Mouse (Mus musculus): ENCODE measurements at regions not wholly inside any gene's neighbourhood (a gene's known extent, or its start where the extent isn't known, plus 50 kb on each side); places are given as distances from the start of the nearest gene placed in this dataset.
A peak's percentile ranks its signal among the peaks of the same experiment; 100 is the strongest.
"Not testable (repeated sequence)": the region's sequence is repeated elsewhere in the genome, so short reads cannot be mapped to it uniquely, and the experiment has no call there.

GRCm38 (mm10) chr6:31133896-31134735, 175.2 kb upstream of the Klf14 start:
- DNase-seq, result no peak

GRCm38 (mm10) chr6:31134736-31135077, 175.8 kb upstream of the Klf14 start:
- no peak for DNase-seq

- DNase-seq, result no peak
Observed at GRCm38 (mm10) chr6:31135580-31135979, 176.7 kb upstream of the Klf14 start.

GRCm38 (mm10) chr6:31136895-31137294, 178.0 kb upstream of the Klf14 start:
- DNase-seq, result peak; percentile 63

DNA sequence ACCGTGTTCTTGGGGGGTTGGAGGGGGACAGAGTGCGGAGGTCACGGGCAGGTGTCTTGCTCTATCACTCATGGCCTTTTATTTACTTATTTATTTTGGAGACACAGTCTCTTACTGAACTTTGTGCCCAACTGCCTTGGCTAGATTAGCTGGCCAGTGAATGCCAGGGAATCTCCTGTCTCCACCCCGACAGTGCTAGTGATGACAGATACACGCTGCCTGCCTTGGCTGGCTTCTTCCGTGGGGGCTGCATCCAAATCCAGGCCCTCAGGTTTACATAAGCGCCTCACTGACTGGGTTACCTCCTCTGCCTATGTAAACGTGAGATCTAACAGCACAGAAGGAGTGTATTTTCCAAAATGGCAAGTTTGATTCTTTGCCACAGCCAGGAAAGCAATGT, 178.5 kb upstream of the Klf14 start:
- no peak for DNase-seq

- no peak for DNase-seq
Observed at GRCm38 (mm10) chr6:31140000-31140399, 181.1 kb upstream of the Klf14 start.

GRCm38 (mm10) chr6:31140593-31140992, 181.7 kb upstream of the Klf14 start:
- DNase-seq, result no peak

GRCm38 (mm10) chr6:31141486-31141885, 182.6 kb upstream of the Klf14 start:
- no peak for DNase-seq

DNA sequence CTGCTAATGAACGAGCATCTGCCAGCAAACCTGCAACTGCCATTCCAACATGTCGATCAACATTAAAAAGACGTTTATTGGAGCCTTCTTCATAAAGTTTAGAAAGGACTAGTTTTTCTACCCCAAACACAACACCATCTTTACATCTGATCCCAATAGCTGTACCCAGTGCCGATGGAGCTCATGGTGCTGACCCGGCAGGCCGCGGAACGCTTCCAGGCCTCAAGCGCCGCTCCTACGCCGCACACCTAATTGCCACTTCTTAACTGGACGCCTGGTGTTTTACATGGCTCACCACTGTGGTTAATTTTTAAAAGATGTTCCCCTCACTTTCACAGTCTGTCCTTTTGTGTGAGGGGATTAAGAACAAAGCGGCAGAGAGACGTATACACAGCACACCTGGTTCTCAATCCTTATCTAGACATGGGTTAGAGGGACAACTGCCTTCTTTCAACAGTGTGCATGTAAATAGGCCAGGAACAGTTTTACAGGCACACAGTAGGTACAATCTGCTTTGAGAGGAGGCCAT, 183.7 kb upstream of the Klf14 start:
- DNase-seq, result not testable (repeated sequence)

- no peak for DNase-seq
Observed at GRCm38 (mm10) chr6:31145687-31146086, 186.8 kb upstream of the Klf14 start.

GRCm38 (mm10) chr6:31146779-31147178, 187.9 kb upstream of the Klf14 start:
- no peak for DNase-seq

DNA sequence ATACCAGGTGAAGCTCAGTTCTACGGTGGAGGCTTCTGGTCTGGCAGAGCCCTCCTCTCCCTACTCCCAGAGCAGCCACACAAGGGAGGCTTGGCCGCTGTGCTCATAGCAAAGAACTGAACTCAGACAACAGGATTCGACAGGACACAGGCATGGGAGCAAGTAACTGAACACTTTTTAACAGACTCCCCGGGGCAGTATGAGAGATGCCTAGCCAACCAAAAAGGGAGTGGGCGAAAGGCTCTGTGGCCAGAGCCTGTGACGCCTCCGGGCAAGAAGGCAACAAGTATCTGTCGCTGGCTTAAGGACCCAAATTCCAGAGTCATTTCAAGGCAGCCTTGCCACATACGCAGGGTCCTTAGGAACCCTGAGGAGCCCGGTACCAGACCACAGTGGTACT, 188.8 kb upstream of the Klf14 start:
- DNase-seq, result no peak

- DNase-seq, result peak; percentile 71 to 74
Observed at GRCm38 (mm10) chr6:31148311-31148856, 189.5 kb upstream of the Klf14 start.

DNA sequence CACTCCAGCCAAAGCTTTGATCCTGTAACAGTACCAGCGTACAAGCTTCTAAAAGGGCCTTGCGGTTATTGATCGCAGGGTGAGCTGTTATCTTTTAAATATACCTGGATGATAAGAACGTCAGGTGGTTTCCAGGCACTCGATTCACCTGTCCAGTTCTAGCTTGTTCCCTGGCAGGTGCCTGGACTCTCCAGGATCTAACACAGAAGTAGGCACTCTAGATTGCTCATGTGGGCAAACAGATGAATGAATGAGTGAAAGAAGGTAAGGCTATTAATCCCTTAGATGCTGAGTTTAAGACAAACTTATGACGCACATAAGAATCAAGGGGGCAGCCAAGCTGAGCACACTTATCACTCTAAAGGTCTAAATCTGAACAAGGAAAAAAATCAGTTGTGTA, 190.3 kb upstream of the Klf14 start:
- DNase-seq, result no peak

GRCm38 (mm10) chr6:31150416-31150815, 191.5 kb upstream of the Klf14 start:
- peak; percentile 51 to 56 for DNase-seq

DNA sequence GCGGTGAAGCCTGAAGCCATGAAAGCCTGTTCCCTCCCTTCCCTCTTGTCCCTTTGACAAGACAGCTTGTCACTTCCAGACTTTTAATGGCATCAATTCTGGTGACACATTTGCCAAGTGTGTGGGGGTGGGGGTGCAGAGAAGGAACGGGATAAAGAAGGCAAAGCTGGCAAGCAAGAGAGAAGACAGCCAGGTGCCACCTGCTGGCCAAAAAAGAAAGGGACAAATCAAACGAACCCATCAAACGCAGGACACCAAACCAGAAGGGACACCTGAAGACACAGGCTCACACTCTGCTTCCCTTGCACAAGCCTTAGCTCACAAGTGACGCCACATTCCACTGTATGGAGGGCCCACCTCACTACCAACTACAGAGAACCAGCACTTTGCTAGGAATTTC, 197.0 kb upstream of the Klf14 start:
- DNase-seq, result peak; percentile 78

DNA sequence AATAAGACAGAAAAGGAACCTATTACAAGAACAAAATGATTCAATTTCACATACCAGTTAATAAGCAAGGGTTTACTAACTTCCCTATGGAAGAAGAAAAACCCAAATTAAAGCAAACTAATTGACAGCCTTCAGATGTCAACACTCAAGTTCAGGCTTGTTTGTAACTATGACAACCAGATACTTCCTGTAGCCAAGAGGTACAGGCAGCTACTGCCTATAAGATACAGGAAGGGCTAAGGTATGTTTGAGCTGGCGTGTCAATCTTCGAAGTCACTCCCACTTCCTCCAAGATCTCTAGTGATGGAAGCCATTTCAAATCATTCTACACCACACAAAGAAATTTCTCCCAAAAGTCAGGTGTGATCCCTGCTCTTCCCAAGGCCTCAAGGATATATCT, 198.1 kb upstream of the Klf14 start:
- no peak for DNase-seq

- no peak for DNase-seq
Observed at GRCm38 (mm10) chr6:31157429-31157828, 198.6 kb upstream of the Klf14 start.

DNA sequence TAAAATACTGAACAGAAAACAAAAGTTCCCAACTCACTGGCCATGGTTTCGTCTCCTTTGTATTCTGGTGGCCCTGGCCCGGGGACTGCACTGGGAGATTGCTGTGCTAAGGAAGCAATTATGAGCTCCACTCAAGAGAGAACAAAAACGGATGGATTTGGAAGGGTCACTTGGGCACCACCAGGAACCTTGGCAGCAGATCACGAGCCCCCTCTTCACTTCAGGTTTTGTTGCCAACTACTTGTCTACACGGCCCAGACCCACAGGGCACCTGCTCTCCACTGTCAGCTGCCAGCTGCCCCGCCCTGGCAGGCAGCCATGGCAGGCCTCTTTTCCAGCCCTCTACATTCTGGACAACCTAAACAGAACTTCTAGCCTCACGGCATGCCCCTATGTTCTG, 199.8 kb upstream of the Klf14 start:
- DNase-seq, result peak; percentile 81 to 85

GRCm38 (mm10) chr6:31159240-31159639, 200.4 kb upstream of the Klf14 start:
- no peak for DNase-seq

- no peak for DNase-seq
Observed at GRCm38 (mm10) chr6:31159935-31160670, 201.2 kb upstream of the Klf14 start.

GRCm38 (mm10) chr6:31161445-31162340, 202.8 kb upstream of the Klf14 start:
- no peak for DNase-seq

DNA sequence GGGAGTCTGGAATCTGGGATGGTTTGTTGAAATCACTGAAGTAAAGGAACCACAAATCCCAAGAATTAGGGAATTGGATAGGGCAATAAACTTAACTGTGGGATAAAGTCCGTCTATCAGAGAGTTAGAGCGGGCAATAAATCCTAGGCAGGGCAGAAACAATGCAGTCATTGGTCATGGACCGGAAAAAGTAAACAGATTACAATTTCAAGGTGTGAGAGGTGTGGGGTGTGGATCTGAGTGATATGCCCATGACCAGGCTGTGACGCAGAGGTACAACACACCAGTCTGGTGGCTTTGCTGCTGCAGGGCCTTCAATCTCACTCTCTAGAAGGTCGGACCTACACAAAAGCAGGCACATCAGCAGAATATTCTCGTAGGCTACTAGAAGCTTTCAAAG, 206.1 kb upstream of the Klf14 start:
- no peak for DNase-seq
